7 mouse cellular contexts compared by ENCODE assay signal in the genomic region with DNA sequence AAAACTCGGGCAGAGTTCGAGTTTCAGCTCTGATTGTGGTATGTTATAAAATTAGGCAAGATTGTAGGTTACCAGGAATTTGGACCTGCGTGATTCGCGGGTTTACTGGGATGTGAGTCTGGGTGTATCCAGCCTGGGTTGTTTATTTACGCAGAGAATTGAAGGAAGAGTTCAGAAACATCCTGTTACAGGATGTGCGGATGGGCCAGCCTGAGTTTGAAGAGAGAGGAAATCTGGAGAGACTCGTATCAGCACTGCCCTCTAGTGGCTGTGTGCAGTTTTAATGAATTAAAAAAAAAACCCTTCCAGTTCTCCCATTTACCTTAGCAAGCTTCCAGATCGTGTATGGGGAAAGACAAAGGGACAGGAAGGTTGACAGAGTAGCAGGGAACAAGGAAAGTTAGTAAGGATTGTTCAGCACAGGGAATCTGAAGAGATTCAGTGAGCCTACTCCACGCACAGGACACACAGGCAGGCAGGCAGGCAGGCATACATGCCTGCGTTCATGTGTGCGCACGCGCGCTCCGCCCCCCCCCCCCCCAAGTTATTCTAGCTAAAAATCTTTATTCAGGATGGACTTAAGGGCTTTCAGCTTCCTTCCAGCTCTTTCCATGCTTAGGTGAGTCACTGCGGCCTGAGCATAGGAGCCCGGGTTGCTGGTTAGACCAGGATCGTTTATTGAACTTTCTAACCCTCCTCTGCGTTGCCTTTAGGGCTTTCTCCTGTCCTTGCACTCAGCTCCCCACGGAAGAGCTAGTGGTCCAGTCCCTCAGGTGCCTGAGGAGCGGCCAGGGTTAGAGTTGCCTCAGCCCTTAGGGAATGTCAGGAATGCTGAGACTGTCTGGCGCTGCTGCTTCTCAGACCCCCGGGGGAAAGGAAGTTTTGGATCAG.
DNase-seq lines count a peak whose midpoint lies in the region; ATAC-seq and TF ChIP-seq lines count a peak whose summit lies in the region.

No protein-coding gene starts in this region.

- H3K9me3 ChIP-seq in embryonic facial prominence, embryonic 15.5 days (replicated peaks), result no peaks in the 10 kb centered on the region
- H3K9me3 ChIP-seq in heart, embryonic 15.5 days (replicated peaks), result no peaks in the 10 kb centered on the region
- no peaks in the 10 kb centered on the region for H3K9me3 ChIP-seq in kidney, postnatal 0 days (replicated peaks; ENCODE audit: low read length)

- TF ChIP-seq CTCF in brain, embryonic 14.5 days (IDR thresholded peaks at IDR 0.05; ENCODE audit: borderline replicate concordance, extremely low read depth, insufficient read depth, insufficient read length), result peak; percentile 66
- TF ChIP-seq CTCF in kidney, postnatal 0 days (IDR thresholded peaks at IDR 0.05; ENCODE audit: low read depth), result peak; percentile 84
- TF ChIP-seq CTCF in lung, adult 2 months (IDR thresholded peaks at IDR 0.05; ENCODE audit: insufficient read depth, low read length), result peak; percentile 57
- TF ChIP-seq CTCF in olfactory bulb, adult 2 months (IDR thresholded peaks at IDR 0.05; ENCODE audit: insufficient read depth, low read depth, low read length), result no peak

- H3K27ac ChIP-seq in embryonic facial prominence, embryonic 15.5 days (replicated peaks), result peak overlapping the region; percentile 25; the same call in 1 of the 2 replicates
- peak overlapping the region; percentile 68 for H3K27ac ChIP-seq in heart, embryonic 15.5 days
- peak overlapping the region; percentile 58 for H3K27ac ChIP-seq in kidney, postnatal 0 days
- no peak overlapping the region for H3K27ac ChIP-seq in olfactory bulb, adult 2 months (ENCODE audit: insufficient read depth, low read depth, low read length)

- no peaks in the 10 kb centered on the region for H3K36me3 ChIP-seq in embryonic facial prominence, embryonic 15.5 days
- no peaks in the 10 kb centered on the region for H3K36me3 ChIP-seq in heart, embryonic 15.5 days
- no peaks in the 10 kb centered on the region for H3K36me3 ChIP-seq in kidney, postnatal 0 days (ENCODE audit: insufficient read depth, low read length)

- no peaks in the 10 kb centered on the region for H3K27me3 ChIP-seq in embryonic facial prominence, embryonic 15.5 days
- H3K27me3 ChIP-seq in heart, embryonic 15.5 days, result no peaks in the 10 kb centered on the region
- H3K27me3 ChIP-seq in kidney, postnatal 0 days (ENCODE audit: insufficient read depth, low read length), result no peaks in the 10 kb centered on the region

- H3K9ac ChIP-seq in embryonic facial prominence, embryonic 15.5 days, result no peak overlapping the region
- peak overlapping the region; percentile 45 for H3K9ac ChIP-seq in heart, embryonic 15.5 days
- H3K9ac ChIP-seq in kidney, postnatal 0 days (ENCODE audit: low read depth, low read length), result peak overlapping the region; percentile 31; the same call in 1 of the 2 replicates

- H3K4me2 ChIP-seq in embryonic facial prominence, embryonic 15.5 days (replicated peaks), result peak overlapping the region; percentile 60
- H3K4me2 ChIP-seq in heart, embryonic 15.5 days, result peak overlapping the region; percentile 73
- peak overlapping the region; percentile 66 for H3K4me2 ChIP-seq in kidney, postnatal 0 days (ENCODE audit: low read length)

- no peak for TF ChIP-seq POLR2A in brain, embryonic 14.5 days (IDR thresholded peaks at IDR 0.05; ENCODE audit: borderline replicate concordance, extremely low read depth, insufficient read depth, insufficient read length, poor library complexity, severe bottlenecking)
- TF ChIP-seq POLR2A in lung, adult 2 months (IDR thresholded peaks at IDR 0.05; ENCODE audit: borderline replicate concordance, extremely low read depth, low read depth, low read length), result peak; percentile 5; the same call in 1 of the 2 replicates
- no peak for TF ChIP-seq POLR2A in olfactory bulb, adult 2 months (IDR thresholded peaks at IDR 0.05; ENCODE audit: insufficient read depth, low read depth, low read length)

- peaks cover 19% of the 10 kb centered on the region for H3K4me1 ChIP-seq in embryonic facial prominence, embryonic 15.5 days
- peaks cover 33% of the 10 kb centered on the region for H3K4me1 ChIP-seq in heart, embryonic 15.5 days (replicated peaks)
- 0 out of 2 replicates have a peak, but pooled peaks cover 5% of the 10 kb centered on the region for H3K4me1 ChIP-seq in kidney, postnatal 0 days (replicated peaks; ENCODE audit: insufficient read depth, low read length)
- peaks cover 15% of the 10 kb centered on the region for H3K4me1 ChIP-seq in lung, adult 2 months (ENCODE audit: control insufficient read depth, insufficient read depth, low read length)
- peaks cover 8% of the 10 kb centered on the region; the same call in 1 of the 2 replicates for H3K4me1 ChIP-seq in olfactory bulb, adult 2 months (ENCODE audit: control insufficient read depth, insufficient read depth, low read length)

- peak; percentile 55; the same call in 1 of the 2 replicates for ATAC-seq in embryonic facial prominence, embryonic 15.5 days (ENCODE audit: insufficient number of reproducible peaks, low FRiP score, low TSS enrichment, low read depth)
- peak; percentile 74 for ATAC-seq in heart, embryonic 15.5 days (replicated peaks; ENCODE audit: insufficient number of reproducible peaks, insufficient read depth, low FRiP score, low read depth)
- peak; percentile 79 for ATAC-seq in kidney, postnatal 0 days (replicated peaks; ENCODE audit: low FRiP score, low read depth)

- H3K4me3 ChIP-seq in embryonic facial prominence, embryonic 15.5 days (replicated peaks), result peak overlapping the region; percentile 42
- H3K4me3 ChIP-seq in heart, embryonic 15.5 days, result peak overlapping the region; percentile 45
- H3K4me3 ChIP-seq in kidney, postnatal 0 days (replicated peaks; ENCODE audit: low read depth, low read length), result peak overlapping the region; percentile 35
- H3K4me3 ChIP-seq in lung, adult 2 months (replicated peaks; ENCODE audit: extremely low read depth, low read depth, low read length), result peak overlapping the region; percentile 72
- H3K4me3 ChIP-seq in olfactory bulb, adult 2 months (ENCODE audit: insufficient read depth, low read depth, low read length), result peak overlapping the region; percentile 24

- 4% methylated on average over 24 of the region's 24 CpGs for WGBS in embryonic facial prominence, embryonic 15.5 days
- WGBS in heart, embryonic 15.5 days, result 5% methylated on average over 24 of the region's 24 CpGs
- WGBS in kidney, postnatal 0 days, result 2% methylated on average over 24 of the region's 24 CpGs
- 3% methylated on average over 24 of the region's 24 CpGs for WGBS in lung, adult 2 months
- WGBS in olfactory bulb, adult 2 months, result 10% methylated on average over 24 of the region's 24 CpGs

- DNase-seq in Muller cell, postnatal 12 days (ENCODE audit: inconsistent ontology term), result peak; percentile 85
- peak; percentile 83 for DNase-seq in brain, embryonic 14.5 days (ENCODE audit: low read depth)
- DNase-seq in kidney, postnatal 0 days (ENCODE audit: low spot score), result peak; percentile 96
- peak; percentile 65 for DNase-seq in lung, adult 2 months
